Mouse (Mus musculus) liver, embryonic 14.5 days (tissue): ENCODE data around the gene Slc6a21.

Experiments used
- CTCF ChIP-seq: IDR thresholded peaks from 2 replicates; pipeline ENCODE4 v1.5.1; 2016; ENCODE audit warnings: antibody characterized with exemption, low read depth, control low read depth
- EP300 ChIP-seq: IDR thresholded peaks from 2 replicates; pipeline ENCODE4 v1.6.1; 2016; ENCODE audit warnings: antibody characterized with exemption, low read depth

GRCm38 (mm10) chr7:45296626-45297025 lies 19.3 kb downstream of the Slc6a21 start:
- TF ChIP-seq CTCF, result no peak
- TF ChIP-seq EP300, result no peak
